In genomic region chr14:13950401-13950800, GRCm38 (mm10) we compare ENCODE assay signal across 9 mouse cellular contexts. TPM values are rescaled to one million over a fixed set of nuclear protein-coding genes. Genes with fewer than 3 reads are reported as not detected.
DNase-seq lines count a peak whose midpoint lies in the region; ATAC-seq and TF ChIP-seq lines count a peak whose summit lies in the region.
"Had no signal": no experiment of that assay in that cellular context is flagged by ENCODE, and none has a peak within 500 bp of the region (broad histone marks: within the 10 kb centered on the region; RNA-seq: fewer than 3 reads in every experiment).

No protein-coding gene starts in this region.

- H3K4me1 ChIP-seq in hindbrain, embryonic 10.5 days (replicated peaks): no peaks in the 10 kb centered on the region
- no peaks in the 10 kb centered on the region for H3K4me1 ChIP-seq in hindbrain, embryonic 12.5 days
- H3K4me1 ChIP-seq: limb, embryonic 13.5 days had no signal

- ATAC-seq in hindbrain, embryonic 12.5 days (ENCODE audit: low FRiP score): no peak
- ATAC-seq in Patski: peak; percentile 69
- ATAC-seq in granulocyte monocyte progenitor cell, adult 5-6 weeks (replicated peaks; ENCODE audit: poor library complexity, severe bottlenecking): peak; percentile 93

- TF ChIP-seq CTCF in Patski (IDR thresholded peaks at IDR 0.05): peak; percentile 72

- no peak overlapping the region for H3K4me2 ChIP-seq in hindbrain, embryonic 12.5 days (replicated peaks)
- H3K4me2 ChIP-seq: limb, embryonic 13.5 days had no signal

- in situ Hi-C loops in Patski (cut with MboI; ENCODE audit: low pct_unique_long_range_greater_than_20kb): no loop called here

- H3K27me3 ChIP-seq in hindbrain, embryonic 10.5 days (ENCODE audit: insufficient read depth, poor library complexity, severe bottlenecking): no peaks in the 10 kb centered on the region
- H3K27me3 ChIP-seq in hindbrain, embryonic 12.5 days: no peaks in the 10 kb centered on the region
- no peaks in the 10 kb centered on the region for H3K27me3 ChIP-seq in Patski
- H3K27me3 ChIP-seq: limb, embryonic 13.5 days had no signal

- DNase-seq in hindbrain, embryonic 10.5 days (ENCODE audit: low spot score): peak; percentile 19
- DNase-seq in A20 (ENCODE audit: low read depth, low spot score) (peak; percentile 47), Patski (ENCODE audit: low read depth, low spot score) (no peak)
- peak; percentile 44 for DNase-seq in lung, postnatal 36 days
- peak; percentile 83 for DNase-seq in thymus, postnatal 4 days
- no peak for DNase-seq in gastrocnemius, postnatal 4 days (ENCODE audit: low spot score in 2 of 2)

- H3K9me3 ChIP-seq in hindbrain, embryonic 10.5 days: no peaks in the 10 kb centered on the region
- no peaks in the 10 kb centered on the region for H3K9me3 ChIP-seq in hindbrain, embryonic 12.5 days (replicated peaks)
- H3K9me3 ChIP-seq: limb, embryonic 13.5 days had no signal

- no peak overlapping the region for H3K9ac ChIP-seq in hindbrain, embryonic 12.5 days
- H3K9ac ChIP-seq: limb, embryonic 13.5 days had no signal

- H3K36me3 ChIP-seq in hindbrain, embryonic 10.5 days: peaks cover 92% of the 10 kb centered on the region
- H3K36me3 ChIP-seq in hindbrain, embryonic 12.5 days: peaks cover 51% of the 10 kb centered on the region

- no peak overlapping the region for H3K27ac ChIP-seq in hindbrain, embryonic 10.5 days
- no peak overlapping the region for H3K27ac ChIP-seq in hindbrain, embryonic 12.5 days
- H3K27ac ChIP-seq: limb, embryonic 13.5 days had no signal

- POLR2A ChIA-PET in Patski (lab: Charles Lee): no interaction called here

- no peak overlapping the region for H3K4me3 ChIP-seq in hindbrain, embryonic 10.5 days
- no peak overlapping the region for H3K4me3 ChIP-seq in hindbrain, embryonic 12.5 days
- H3K4me3 ChIP-seq: limb, embryonic 13.5 days had no signal

- CTCF ChIA-PET in Patski (lab: Charles Lee): interaction anchor here (1.0 to 1.4 kb wide), 3 partner anchors 9 to 144 kb away, joined by 3 to 6 read pairs (median 3); no protein-coding TSS in a partner anchor

RNA-seq across cellular contexts. Expression of gene Atxn7, which starts 10.8 kb away (rescaled TPM):
- 3.1 and 3.5 TPM in 2 replicates for polyA plus RNA-seq in hindbrain, embryonic 10.5 days (2016; fragmentation: Nextera tagmentation; extraction: Ambion mirVana)
- 4.8 TPM in 2 replicates for polyA plus RNA-seq in hindbrain, embryonic 12.5 days (2016; fragmentation: Nextera tagmentation; extraction: Ambion mirVana)
- polyA plus RNA-seq in Patski (2021): 11.3 TPM
- 14.3 and 14.6 TPM in 2 replicates for total RNA-seq in granulocyte monocyte progenitor cell, adult 5-6 weeks (2014; fragmentation: Nextera tagmentation)
- 11.3 and 20.3 TPM in 2 replicates for total RNA-seq in granulocyte monocyte progenitor cell, adult 5-6 weeks (2017)
- 10 to 100 TPM; 14.8 to 21.3 TPM for total RNA-seq in gastrocnemius, postnatal 4 days (2021)

RNA-seq across cellular contexts. Expression of gene Thoc7, which starts 11.3 kb away (rescaled TPM):
- polyA plus RNA-seq in hindbrain, embryonic 10.5 days (2016; fragmentation: Nextera tagmentation; extraction: Ambion mirVana): 199 and 230 TPM in 2 replicates
- polyA plus RNA-seq in hindbrain, embryonic 12.5 days (2016; fragmentation: Nextera tagmentation; extraction: Ambion mirVana): 186 and 191 TPM in 2 replicates
- 158 TPM for polyA plus RNA-seq in Patski (2021)
- 188 and 219 TPM in 2 replicates for total RNA-seq in granulocyte monocyte progenitor cell, adult 5-6 weeks (2014; fragmentation: Nextera tagmentation)
- 347 and 460 TPM in 2 replicates for total RNA-seq in granulocyte monocyte progenitor cell, adult 5-6 weeks (2017)
- 100 to 1,000 TPM; 101 to 109 TPM for total RNA-seq in gastrocnemius, postnatal 4 days (2021)

RNA-seq across cellular contexts. Expression of gene Gm281, which starts 36.1 kb away (rescaled TPM):
- 0.07 TPM in 1 of 2 replicates, not detected in the other for polyA plus RNA-seq in hindbrain, embryonic 10.5 days (2016; fragmentation: Nextera tagmentation; extraction: Ambion mirVana)
- polyA plus RNA-seq in hindbrain, embryonic 12.5 days (2016; fragmentation: Nextera tagmentation; extraction: Ambion mirVana): 0.10 TPM in 1 of 2 replicates, not detected in the other
- polyA plus RNA-seq in Patski (2021): not detected
- not detected in 2 replicates for total RNA-seq in granulocyte monocyte progenitor cell, adult 5-6 weeks (2014; fragmentation: Nextera tagmentation)
- not detected in 2 replicates for total RNA-seq in granulocyte monocyte progenitor cell, adult 5-6 weeks (2017)
- total RNA-seq in gastrocnemius, postnatal 4 days (2021): not detected
- polyA plus RNA-seq: limb, embryonic 13.5 days had no signal

Comparison
In these comparisons a context has a peak if more than half of its experiments do, and no peak if none do; other contexts are left out.
1. DNase-seq: peak in hindbrain, embryonic 10.5 days (single experiment), A20 (single experiment), lung, postnatal 36 days (single experiment) and thymus, postnatal 4 days (single experiment); none in Patski (single experiment) and gastrocnemius, postnatal 4 days (0 of 2).